Mouse (Mus musculus) CH12.LX (cell line): ENCODE data around the gene Hivep2. TPM values are rescaled to one million over a fixed set of nuclear protein-coding genes. Genes with fewer than 3 reads are reported as not detected.
A peak's percentile ranks its signal among the peaks of the same experiment; 100 is the strongest.

Experiments used
- DNase-seq: peaks from one replicate; pipeline ENCODE4 v3.0.0-alpha.2; 2013; ENCODE audit errors: extremely low read depth
- H3K27ac ChIP-seq: 2 replicates; pipeline ENCODE4 v1.5.1; 2012; ENCODE audit warnings: low read depth, mild to moderate bottlenecking, control low read depth, moderate library complexity; ENCODE audit not compliant: insufficient read depth
- H3K27me3 ChIP-seq: replicated peaks from 2 replicates; pipeline ENCODE3; 2012; ENCODE audit warnings: inconsistent platforms
- H3K36me3 ChIP-seq, 2 experiments: replicated peaks in 1 of 2; 2 replicates each; pipeline versions ENCODE3 to v1.6.1; 2012; ENCODE audit warnings: inconsistent platforms in 1 of 2, low read length in 1 of 2, mild to moderate bottlenecking in 1 of 2, mixed read lengths in 1 of 2, moderate library complexity in 1 of 2; ENCODE audit not compliant: control insufficient read depth in 1 of 2, insufficient read depth in 1 of 2
- H3K4me1 ChIP-seq, 2 experiments: 2 replicates each; pipeline ENCODE4 v1.6.1; 2012; ENCODE audit warnings: inconsistent platforms in 1 of 2, moderate library complexity in 1 of 2; ENCODE audit not compliant: insufficient read depth in 2 of 2, control insufficient read depth in 1 of 2
- H3K4me2 ChIP-seq: 2 replicates; pipeline ENCODE4 v1.6.1; 2012; ENCODE audit warnings: low read depth, mild to moderate bottlenecking, control low read depth; ENCODE audit not compliant: poor library complexity, insufficient read depth, severe bottlenecking
- H3K4me3 ChIP-seq, 3 experiments: fragments of 150-350 bp in 1 of 3; sonication (generic) in 1 of 3; replicated peaks in 1 of 3; 2 replicates each; pipeline versions ENCODE3 to v1.5.1; 2011 to 2012; ENCODE audit warnings: low read depth in 2 of 3, low read length in 2 of 3, mild to moderate bottlenecking in 2 of 3, moderate library complexity in 2 of 3, control low read depth in 1 of 3, improper control_type of control experiment in 1 of 3, inconsistent platforms in 1 of 3, mixed read lengths in 1 of 3; ENCODE audit not compliant: poor library complexity in 1 of 3
- H3K79me2 ChIP-seq: replicated peaks from 2 replicates; pipeline ENCODE4 v1.6.1; 2012; ENCODE audit warnings: mild to moderate bottlenecking, moderate library complexity; ENCODE audit not compliant: control insufficient read depth, poor library complexity, insufficient read depth, severe bottlenecking; ENCODE audit errors: extremely low read depth
- H3K9ac ChIP-seq: 2 replicates; pipeline ENCODE4 v1.6.1; 2012; ENCODE audit warnings: low read depth, mild to moderate bottlenecking, control low read depth, moderate library complexity; ENCODE audit not compliant: insufficient read depth
- H3K9me3 ChIP-seq: replicated peaks from 2 replicates; pipeline ENCODE3; 2012; ENCODE audit warnings: low read length, inconsistent platforms, mixed read lengths
- BHLHE40 ChIP-seq: IDR thresholded peaks from 2 replicates; pipeline ENCODE4 v1.6.1; 2011; ENCODE audit warnings: mild to moderate bottlenecking, low read depth, low read length, improper control_type of control experiment
- CHD1 ChIP-seq: IDR thresholded peaks from 2 replicates; pipeline ENCODE4 v1.6.1; 2012; ENCODE audit warnings: low read depth, low read length, improper control_type of control experiment, inconsistent platforms
- CHD2 ChIP-seq: IDR thresholded peaks from 2 replicates; pipeline ENCODE4 v1.6.1; 2011; ENCODE audit warnings: low read length, improper control_type of control experiment
- CTCF ChIP-seq, 2 experiments: IDR thresholded peaks in 1 of 2; conservative IDR thresholded peaks in 1 of 2; 2 replicates each; pipeline ENCODE4 v1.5.1; 2011 to 2012; ENCODE audit warnings: low read depth in 2 of 2, low read length in 2 of 2, improper control_type of control experiment in 1 of 2, inconsistent platforms in 1 of 2, mild to moderate bottlenecking in 1 of 2, moderate library complexity in 1 of 2
- E2F4 ChIP-seq: IDR thresholded peaks from 2 replicates; pipeline ENCODE4 v1.6.1; 2011; ENCODE audit warnings: low read depth, low read length, improper control_type of control experiment; ENCODE audit not compliant: insufficient replicate concordance
- EP300 ChIP-seq: IDR thresholded peaks from 2 replicates; pipeline ENCODE4 v1.6.1; 2011; ENCODE audit warnings: low read length, improper control_type of control experiment
- ETS1 ChIP-seq: conservative IDR thresholded peaks from 2 replicates; pipeline ENCODE4 v1.6.1; 2012; ENCODE audit warnings: low read depth, mild to moderate bottlenecking, inconsistent platforms, low read length, improper control_type of control experiment, moderate library complexity
- GABPA ChIP-seq: IDR thresholded peaks from 2 replicates; pipeline ENCODE4 v1.6.1; 2012; ENCODE audit warnings: low read depth, low read length, improper control_type of control experiment, inconsistent platforms; ENCODE audit not compliant: insufficient replicate concordance
- HCFC1 ChIP-seq: IDR thresholded peaks from 2 replicates; pipeline ENCODE4 v1.6.1; 2012; ENCODE audit warnings: low read depth, mild to moderate bottlenecking, inconsistent platforms, low read length, improper control_type of control experiment
- IRF4 ChIP-seq: IDR thresholded peaks from 2 replicates; pipeline ENCODE4 v1.6.1; 2014; ENCODE audit warnings: low read depth, mild to moderate bottlenecking, inconsistent platforms, low read length, improper control_type of control experiment
- KAT2A ChIP-seq: IDR thresholded peaks from 2 replicates; pipeline ENCODE4 v1.6.1; 2012; ENCODE audit warnings: low read length, improper control_type of control experiment, inconsistent platforms; ENCODE audit not compliant: insufficient replicate concordance
- MAZ ChIP-seq: IDR thresholded peaks from 2 replicates; pipeline ENCODE4 v1.6.1; 2012; ENCODE audit warnings: low read depth, mild to moderate bottlenecking, inconsistent platforms, low read length, improper control_type of control experiment, moderate library complexity
- MYC ChIP-seq: IDR thresholded peaks from 2 replicates; pipeline ENCODE4 v1.6.1; 2011; ENCODE audit warnings: low read depth, mild to moderate bottlenecking, improper control_type of control experiment, low read length
- NRF1 ChIP-seq: IDR thresholded peaks from 2 replicates; pipeline ENCODE4 v1.6.1; 2014; ENCODE audit warnings: low read depth, mild to moderate bottlenecking, inconsistent platforms, low read length, improper control_type of control experiment, moderate library complexity
- RAD21 ChIP-seq: IDR thresholded peaks from 2 replicates; pipeline ENCODE4 v1.6.1; 2011; ENCODE audit warnings: low read depth, mild to moderate bottlenecking, low read length, improper control_type of control experiment, moderate library complexity
- SMC3 ChIP-seq: IDR thresholded peaks from 2 replicates; pipeline ENCODE4 v1.6.1; 2011; ENCODE audit warnings: low read depth, low read length, improper control_type of control experiment
- TBP ChIP-seq: conservative IDR thresholded peaks from 2 replicates; pipeline ENCODE4 v1.6.1; 2011; ENCODE audit warnings: low read depth, low read length, improper control_type of control experiment
- TCF12 ChIP-seq: IDR thresholded peaks from 2 replicates; pipeline ENCODE4 v1.6.1; 2014; ENCODE audit warnings: low read depth, mild to moderate bottlenecking, inconsistent platforms, low read length, improper control_type of control experiment
- USF1 ChIP-seq: IDR thresholded peaks from 2 replicates; pipeline ENCODE4 v1.6.1; 2014; ENCODE audit warnings: low read depth, mild to moderate bottlenecking, inconsistent platforms, low read length, improper control_type of control experiment
- ZC3H11A ChIP-seq: IDR thresholded peaks from 2 replicates; pipeline ENCODE4 v1.6.1; 2012; ENCODE audit warnings: low read depth, mild to moderate bottlenecking, inconsistent platforms, low read length, improper control_type of control experiment
- ZKSCAN1 ChIP-seq: IDR thresholded peaks from 2 replicates; pipeline ENCODE4 v1.6.1; 2012; ENCODE audit warnings: low read depth, inconsistent platforms, low read length, improper control_type of control experiment, borderline replicate concordance
- ZMIZ1 ChIP-seq: IDR thresholded peaks from 2 replicates; pipeline ENCODE4 v1.6.1; 2012; ENCODE audit warnings: low read depth, mild to moderate bottlenecking, inconsistent platforms, low read length, improper control_type of control experiment
- dilution Hi-C: fragments of 300-500 bp; cut with MboI; formaldehyde crosslinking; loops from 2 replicates; pipeline ENCODE4 v1.14.3; 2020; ENCODE audit warnings: low sequenced_read_pairs; ENCODE audit not compliant: extremely low pct_unique_long_range_greater_than_20kb, extremely low pct_ligation_motif_present
- in situ Hi-C: fragments of 300-500 bp; cut with MboI; formaldehyde crosslinking; loops from 3 replicates; pipeline ENCODE4 v1.14.3; 2019; ENCODE audit warnings: low sequenced_read_pairs, low pct_ligation_motif_present, low pct_unique_long_range_greater_than_20kb, mixed read lengths
- polyA plus RNA-seq: library from polyadenylated mRNA; unstranded; fragments of >175 nt; gene quantifications from 2 replicates; pipeline ENCODE4 v1.2.1, GENCODE M21; 2012; ENCODE audit warnings: low read depth; ENCODE audit not compliant: insufficient read length
- total RNA-seq, 2 experiments: library from RNA; depleted of rRNA; stranded (reverse); fragments of 300-350 nt in 1 of 2; fragments of >200 nt in 1 of 2; gene quantifications; 2 replicates each; pipeline ENCODE4 v1.2.3; 2012 to 2014

Hivep2 gene
- total and polyA plus RNA-seq, 3 experiments: 0.59 to 2.7 (median 1.4) TPM

DNA sequence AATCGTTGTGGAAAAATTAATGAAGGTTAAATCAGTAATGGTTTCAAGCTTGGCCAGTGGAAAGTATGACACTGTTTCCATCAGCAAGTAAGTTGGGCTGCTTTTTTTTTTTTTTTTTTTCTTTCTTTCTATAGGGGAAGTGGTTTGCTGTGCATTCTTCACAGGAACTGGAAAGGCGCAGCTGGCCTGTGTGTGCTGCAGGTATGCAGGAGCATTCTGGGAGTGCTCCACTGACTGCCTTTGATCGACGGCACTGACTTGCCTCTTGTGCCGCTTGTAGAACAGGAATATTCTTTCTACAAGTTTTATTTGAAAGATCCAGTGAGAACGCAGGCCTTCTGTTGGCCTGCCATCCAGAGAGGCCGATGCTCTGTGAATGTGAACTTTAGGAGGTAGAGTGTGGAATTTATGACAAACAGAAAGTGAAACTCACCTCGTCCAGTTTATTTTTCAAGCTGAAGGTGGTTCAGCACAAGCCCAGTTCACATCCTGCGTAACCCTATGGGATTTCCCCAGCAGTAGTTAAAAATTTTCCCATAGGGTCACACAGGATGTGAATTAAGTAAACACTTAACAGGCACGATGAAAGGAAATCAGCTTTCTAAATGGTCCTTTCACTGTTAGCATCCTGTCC is 120.1 kb downstream of the Hivep2 start (continued):
- TF ChIP-seq NRF1 (no peak), TCF12 (peak; percentile 69), MYC (0 out of 2 replicates have a peak, but pooled peaks have one; percentile 49), USF1 (no peak), KAT2A (no peak), CTCF (conservative IDR thresholded peaks at IDR 0.05 in 1 of 2, IDR thresholded peaks at IDR 0.05 in 1 of 2; ENCODE audit: low read depth in 2 of 2, low read length in 2 of 2) (no peak), HCFC1 (peak; percentile 60)
- TF ChIP-seq, all 38 proteins: peak for 26

DNA sequence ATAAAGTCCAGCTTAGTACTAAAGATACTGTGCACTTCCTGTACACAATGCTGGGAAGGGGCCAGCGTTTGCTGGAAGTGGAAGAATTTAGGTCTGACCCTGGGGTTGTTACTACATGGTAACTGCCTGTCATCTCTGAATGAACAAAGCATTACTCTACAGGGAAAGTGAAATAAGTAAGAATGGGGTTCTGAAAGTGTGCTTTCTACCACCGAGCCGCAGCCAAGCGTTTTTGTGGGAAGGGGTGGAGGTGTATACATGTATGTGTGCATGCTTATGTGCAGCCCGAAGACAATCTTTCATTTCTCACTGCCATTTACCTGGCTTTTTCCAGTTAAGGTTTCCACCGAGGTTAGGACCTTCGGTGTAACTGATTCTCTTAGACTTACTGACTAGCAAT is 121.4 kb downstream of the Hivep2 start:
- no peak for TF ChIP-seq ZKSCAN1
- TF ChIP-seq TCF12: no peak
- 0 out of 2 replicates have a peak, but pooled peaks have one; percentile 8 for TF ChIP-seq EP300
- TF ChIP-seq IRF4: 0 out of 2 replicates have a peak, but pooled peaks have one; percentile 3
- 0 out of 2 replicates have a peak, but pooled peaks have one; percentile 7 for TF ChIP-seq ETS1
- peak; percentile 27; the same call in 1 of the 2 replicates for TF ChIP-seq BHLHE40
- TF ChIP-seq CHD2: no peak
- in situ Hi-C loops: no loop called here
- dilution Hi-C loops: no loop called here

DNA sequence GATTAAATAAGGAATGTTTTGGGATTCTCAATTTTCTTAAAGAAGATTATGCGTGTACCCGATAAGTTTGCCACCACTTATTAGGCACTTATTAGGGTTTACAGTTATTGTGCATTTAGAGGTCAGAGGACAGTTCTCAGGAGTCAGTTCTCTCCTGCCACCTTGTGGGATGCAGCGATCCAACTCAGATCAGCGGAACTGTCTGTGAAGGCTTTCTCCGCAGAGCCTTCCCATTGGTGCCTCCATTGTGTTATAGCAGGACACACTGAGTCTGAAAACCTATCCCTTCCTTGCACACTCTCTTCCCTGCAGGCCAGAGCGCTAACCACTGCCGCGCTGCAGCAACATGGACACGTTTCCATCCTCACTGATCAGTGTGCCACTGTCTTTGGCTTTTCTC is 123.6 kb downstream of the Hivep2 start:
- H3K4me2 ChIP-seq: no peak overlapping the region
- dilution Hi-C loops: no loop called here
- peaks cover 2% of the 10 kb centered on the region; the same call in 1 of the 2 replicates for H3K79me2 ChIP-seq
- H3K36me3 ChIP-seq: no peaks in the 10 kb centered on the region
- in situ Hi-C loops: no loop called here
- peaks cover 14 to 41% of the 10 kb centered on the region in 2 experiments for H3K4me1 ChIP-seq
- peaks cover 2% of the 10 kb centered on the region for H3K9me3 ChIP-seq
- no peak overlapping the region for H3K27ac ChIP-seq
- DNase-seq: peak; percentile 24
- no peak for TF ChIP-seq E2F4
- TF ChIP-seq TBP: no peak
- TF ChIP-seq CTCF (conservative IDR thresholded peaks at IDR 0.05 in 1 of 2, IDR thresholded peaks at IDR 0.05 in 1 of 2; ENCODE audit: low read depth in 2 of 2, low read length in 2 of 2): peak in 1 of 2 experiments; percentile 76; a peak in 2 of 4 replicates
- peak; percentile 41 for TF ChIP-seq ZC3H11A
- no peak for TF ChIP-seq ETS1
- TF ChIP-seq ZMIZ1: no peak
- no peak for TF ChIP-seq GABPA
- TF ChIP-seq SMC3: peak; percentile 85
- no peak for TF ChIP-seq TCF12
- no peak for TF ChIP-seq BHLHE40
- TF ChIP-seq MAZ: no peak
- no peak for TF ChIP-seq CHD1
- TF ChIP-seq RAD21: peak; percentile 83
- no peak overlapping the region for H3K4me3 ChIP-seq
- H3K27me3 ChIP-seq: no peaks in the 10 kb centered on the region
- no peak overlapping the region for H3K9ac ChIP-seq

More for the DNA sequence above, 121.4 kb downstream of the Hivep2 start:
- DNase-seq: no peak
- Histone ChIP-seq H3K4me1 (peaks cover 18 to 49% of the 10 kb centered on the region in 2 experiments), H3K4me3 (peak overlapping the region in 1 of 3 experiments; percentile 14), H3K36me3 (no peaks in the 10 kb centered on the region), H3K4me2 (peak overlapping the region; percentile 92), H3K79me2 (peaks cover 2% of the 10 kb centered on the region; the same call in 1 of the 2 replicates), H3K9me3 (peaks cover 2% of the 10 kb centered on the region), H3K27ac (peak overlapping the region; percentile 46; the same call in 1 of the 2 replicates), H3K9ac (peak overlapping the region; percentile 66; the same call in 1 of the 2 replicates), H3K27me3 (no peaks in the 10 kb centered on the region)
